Mouse (Mus musculus): ENCODE measurements around the gene Atg4c. TPM values are rescaled to one million over a fixed set of nuclear protein-coding genes. Genes with fewer than 3 reads are reported as not detected.

The Atg4c gene
- polyA plus RNA-seq, 1 experiment from 2014 or later: 4.6 TPM

DNA sequence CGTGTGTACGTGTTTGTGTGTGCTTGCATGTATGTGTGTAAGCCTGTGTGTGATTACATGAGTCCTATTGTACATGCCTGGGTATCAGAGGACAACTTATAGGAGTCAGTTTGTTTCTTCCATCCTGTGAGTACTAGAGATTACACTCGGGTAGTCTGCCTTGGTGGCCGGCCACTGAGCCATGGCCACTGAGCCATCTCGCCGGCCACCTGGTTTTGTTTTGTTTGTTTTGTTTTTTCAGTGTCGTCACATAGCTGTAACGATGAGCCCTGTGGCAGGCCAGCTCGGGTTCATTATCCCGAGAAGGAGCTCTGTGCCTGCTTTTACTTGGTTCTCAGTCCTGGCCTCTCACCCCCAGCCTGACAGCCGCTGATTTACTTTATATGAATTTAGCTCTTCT, 69.9 kb downstream of the Atg4c start:
- H3K9me3 ChIP-seq (replicated peaks; ENCODE audit: control insufficient read depth, low read length): no peaks in the 10 kb centered on the region
- no peak for ATAC-seq (ENCODE audit: low read depth)
- no peak overlapping the region for H3K9ac ChIP-seq (ENCODE audit: low read depth, low read length)
- H3K4me3 ChIP-seq (ENCODE audit: low read depth, low read length): no peak overlapping the region
- no peaks in the 10 kb centered on the region for H3K27me3 ChIP-seq (ENCODE audit: control insufficient read depth, insufficient read depth, low read depth, low read length)
- H3K27ac ChIP-seq (ENCODE audit: low read length): no peak overlapping the region
- no peaks in the 10 kb centered on the region for H3K36me3 ChIP-seq (ENCODE audit: control insufficient read depth, insufficient read depth)
- H3K4me1 ChIP-seq (ENCODE audit: control insufficient read depth, low read depth, low read length): no peaks in the 10 kb centered on the region
- WGBS (ENCODE audit: insufficient replicate concordance): 69% methylated on average over 11 of the region's 11 CpGs
- no peak overlapping the region for H3K4me2 ChIP-seq (ENCODE audit: low read depth, low read length)

DNA sequence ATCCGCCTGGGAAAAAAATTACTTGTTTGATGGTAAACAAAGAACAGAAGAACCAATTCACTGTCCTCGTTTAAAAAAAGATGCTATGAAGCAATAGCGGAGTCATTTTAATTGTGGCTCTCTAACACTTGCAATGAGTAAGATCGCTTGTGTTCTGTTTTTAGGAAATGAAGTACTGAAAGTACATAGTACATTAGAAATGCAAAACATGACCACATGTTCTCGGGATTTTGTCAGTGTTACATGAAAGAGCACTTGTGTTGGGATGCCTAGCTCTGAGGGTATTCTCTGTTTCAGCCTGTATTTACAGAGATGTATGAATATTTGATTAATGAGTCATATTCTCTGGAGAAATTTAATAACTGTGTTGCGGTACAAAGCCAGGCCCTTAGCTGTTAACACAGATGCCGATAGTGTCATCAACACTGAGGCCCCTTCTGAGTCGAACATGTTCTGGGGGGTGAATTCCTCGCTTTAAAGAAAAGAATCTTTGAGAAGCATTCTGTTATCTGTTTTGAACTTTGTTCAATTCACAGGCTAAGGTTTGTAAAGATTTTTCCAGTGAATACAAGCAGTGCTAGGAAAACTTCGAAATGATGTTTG, 73.2 kb downstream of the Atg4c start:
- no peaks in the 10 kb centered on the region for H3K4me1 ChIP-seq (ENCODE audit: control insufficient read depth, low read depth, low read length)
- WGBS (ENCODE audit: insufficient replicate concordance): 75% methylated on average over 10 of the region's 10 CpGs
- H3K36me3 ChIP-seq (ENCODE audit: control insufficient read depth, insufficient read depth): no peaks in the 10 kb centered on the region
- H3K27ac ChIP-seq (ENCODE audit: low read length): no peak overlapping the region
- no peaks in the 10 kb centered on the region for H3K27me3 ChIP-seq (ENCODE audit: control insufficient read depth, insufficient read depth, low read depth, low read length)
- H3K4me3 ChIP-seq (ENCODE audit: low read depth, low read length): no peak overlapping the region
- no peak for ATAC-seq (ENCODE audit: low read depth)
- H3K4me2 ChIP-seq (ENCODE audit: low read depth, low read length): no peak overlapping the region
- no peak overlapping the region for H3K9ac ChIP-seq (ENCODE audit: low read depth, low read length)
- no peaks in the 10 kb centered on the region for H3K9me3 ChIP-seq (replicated peaks; ENCODE audit: control insufficient read depth, low read length)

DNA sequence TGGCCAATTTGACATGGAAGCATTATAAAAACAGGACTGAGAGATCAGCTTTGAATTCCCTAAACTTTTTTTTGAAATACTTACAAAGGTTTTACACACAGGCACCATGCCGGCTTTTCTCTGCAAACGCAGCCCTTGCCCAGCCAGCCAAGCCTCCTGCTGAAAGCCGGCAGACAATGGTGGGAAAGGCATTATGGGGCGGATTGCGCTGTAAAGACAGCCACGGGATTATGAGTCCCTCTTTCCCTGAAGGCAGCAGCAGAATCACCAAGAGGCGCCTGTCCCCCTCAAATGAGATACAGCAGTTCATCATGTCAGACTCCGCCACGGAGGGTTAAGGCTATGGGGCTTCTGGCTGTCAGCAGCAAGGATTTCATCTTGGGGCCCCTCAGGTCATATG, 79.1 kb downstream of the Atg4c start:
- Histone ChIP-seq H3K36me3 (ENCODE audit: control insufficient read depth, insufficient read depth) (no peaks in the 10 kb centered on the region), H3K27me3 (ENCODE audit: control insufficient read depth, insufficient read depth, low read depth, low read length) (no peaks in the 10 kb centered on the region), H3K4me1 (ENCODE audit: control insufficient read depth, low read depth, low read length) (no peaks in the 10 kb centered on the region), H3K9me3 (replicated peaks; ENCODE audit: control insufficient read depth, low read length) (no peaks in the 10 kb centered on the region), H3K4me2 (ENCODE audit: low read depth, low read length) (no peak overlapping the region), H3K9ac (ENCODE audit: low read depth, low read length) (no peak overlapping the region), H3K4me3 (ENCODE audit: low read depth, low read length) (no peak overlapping the region), H3K27ac (ENCODE audit: low read length) (no peak overlapping the region)
- 64% methylated on average over 9 of the region's 9 CpGs for WGBS (ENCODE audit: insufficient replicate concordance)
- ATAC-seq (ENCODE audit: low read depth): no peak

DNA sequence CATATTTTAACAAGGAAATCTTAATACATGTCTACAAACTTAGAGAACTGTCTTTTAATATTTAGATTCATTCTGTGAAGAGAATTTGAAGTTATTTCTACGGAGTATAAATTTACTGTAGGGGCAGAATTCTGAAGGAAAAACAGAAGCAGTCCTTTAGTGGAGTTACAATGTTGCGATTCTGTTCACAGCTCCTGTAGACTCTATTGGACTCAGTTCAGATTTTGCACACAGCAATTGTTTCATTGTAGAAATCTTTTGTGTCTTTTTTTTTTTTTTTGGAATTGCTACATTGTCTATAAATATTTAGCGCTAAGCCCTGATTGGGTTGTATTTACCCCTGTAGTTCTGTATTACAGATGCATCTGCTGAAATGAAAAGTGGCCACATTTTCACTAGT, 79.7 kb downstream of the Atg4c start:
- H3K9me3 ChIP-seq (replicated peaks; ENCODE audit: control insufficient read depth, low read length): no peaks in the 10 kb centered on the region
- 84% methylated on average over 3 of the region's 3 CpGs for WGBS (ENCODE audit: insufficient replicate concordance)
- H3K4me2 ChIP-seq (ENCODE audit: low read depth, low read length): no peak overlapping the region
- no peak for ATAC-seq (ENCODE audit: low read depth)
- no peak overlapping the region for H3K9ac ChIP-seq (ENCODE audit: low read depth, low read length)
- H3K36me3 ChIP-seq (ENCODE audit: control insufficient read depth, insufficient read depth): no peaks in the 10 kb centered on the region
- H3K4me3 ChIP-seq (ENCODE audit: low read depth, low read length): no peak overlapping the region
- H3K4me1 ChIP-seq (ENCODE audit: control insufficient read depth, low read depth, low read length): no peaks in the 10 kb centered on the region
- H3K27ac ChIP-seq (ENCODE audit: low read length): no peak overlapping the region
- H3K27me3 ChIP-seq (ENCODE audit: control insufficient read depth, insufficient read depth, low read depth, low read length): no peaks in the 10 kb centered on the region

DNA sequence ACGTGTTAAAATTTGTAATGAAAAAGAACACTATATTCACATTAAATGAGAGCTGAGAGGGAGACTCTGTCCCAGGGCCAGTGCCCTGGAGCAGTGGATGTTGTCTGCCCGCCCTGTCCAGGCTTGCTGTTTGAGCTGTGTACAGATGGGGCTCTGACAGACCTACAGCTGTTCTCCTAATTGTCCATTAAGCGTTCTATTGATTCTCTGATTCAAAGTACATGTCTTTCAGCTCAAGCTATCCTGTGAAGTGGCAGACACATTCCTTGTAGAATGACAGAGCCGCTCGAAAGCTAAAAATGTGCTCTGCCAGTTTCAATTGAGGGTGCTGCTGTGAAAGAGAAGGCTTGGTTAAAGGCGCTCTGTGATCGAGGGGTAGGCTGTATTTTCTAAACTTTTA, 80.2 kb downstream of the Atg4c start:
- Histone ChIP-seq H3K4me1 (ENCODE audit: control insufficient read depth, low read depth, low read length) (no peaks in the 10 kb centered on the region), H3K27ac (ENCODE audit: low read length) (no peak overlapping the region), H3K36me3 (ENCODE audit: control insufficient read depth, insufficient read depth) (no peaks in the 10 kb centered on the region), H3K4me3 (ENCODE audit: low read depth, low read length) (no peak overlapping the region), H3K9ac (ENCODE audit: low read depth, low read length) (no peak overlapping the region), H3K27me3 (ENCODE audit: control insufficient read depth, insufficient read depth, low read depth, low read length) (no peaks in the 10 kb centered on the region), H3K9me3 (replicated peaks; ENCODE audit: control insufficient read depth, low read length) (no peaks in the 10 kb centered on the region), H3K4me2 (ENCODE audit: low read depth, low read length) (no peak overlapping the region)
- no peak for ATAC-seq (ENCODE audit: low read depth)
- WGBS (ENCODE audit: insufficient replicate concordance): 68% methylated on average over 7 of the region's 7 CpGs

DNA sequence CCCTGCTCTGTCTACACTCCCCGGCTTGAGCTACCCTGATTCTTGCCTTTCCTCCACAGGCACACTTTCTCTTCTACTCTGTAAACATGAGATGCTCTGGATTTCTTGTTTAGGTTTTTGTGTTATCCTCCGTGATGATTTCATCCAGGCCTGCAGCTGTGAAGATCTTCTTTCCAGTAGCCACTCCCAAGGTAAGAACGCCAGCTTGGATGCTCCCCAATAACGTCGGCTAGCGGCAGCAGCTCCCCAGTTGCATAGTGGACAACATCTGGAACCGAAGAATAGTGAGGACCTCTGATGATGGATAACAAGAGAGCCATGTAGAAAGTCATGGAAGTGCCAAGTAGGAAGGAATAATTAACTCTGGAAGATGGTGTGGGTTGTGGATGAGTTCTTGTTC, 85.1 kb downstream of the Atg4c start:
- Histone ChIP-seq H3K27me3 (ENCODE audit: control insufficient read depth, insufficient read depth, low read depth, low read length) (no peaks in the 10 kb centered on the region), H3K9me3 (replicated peaks; ENCODE audit: control insufficient read depth, low read length) (no peaks in the 10 kb centered on the region), H3K4me3 (ENCODE audit: low read depth, low read length) (no peak overlapping the region), H3K36me3 (ENCODE audit: control insufficient read depth, insufficient read depth) (no peaks in the 10 kb centered on the region), H3K9ac (ENCODE audit: low read depth, low read length) (no peak overlapping the region), H3K4me2 (ENCODE audit: low read depth, low read length) (no peak overlapping the region), H3K27ac (ENCODE audit: low read length) (no peak overlapping the region), H3K4me1 (ENCODE audit: control insufficient read depth, low read depth, low read length) (no peaks in the 10 kb centered on the region)
- 73% methylated on average over 7 of the region's 7 CpGs for WGBS (ENCODE audit: insufficient replicate concordance)
- no peak for ATAC-seq (ENCODE audit: low read depth)

DNA sequence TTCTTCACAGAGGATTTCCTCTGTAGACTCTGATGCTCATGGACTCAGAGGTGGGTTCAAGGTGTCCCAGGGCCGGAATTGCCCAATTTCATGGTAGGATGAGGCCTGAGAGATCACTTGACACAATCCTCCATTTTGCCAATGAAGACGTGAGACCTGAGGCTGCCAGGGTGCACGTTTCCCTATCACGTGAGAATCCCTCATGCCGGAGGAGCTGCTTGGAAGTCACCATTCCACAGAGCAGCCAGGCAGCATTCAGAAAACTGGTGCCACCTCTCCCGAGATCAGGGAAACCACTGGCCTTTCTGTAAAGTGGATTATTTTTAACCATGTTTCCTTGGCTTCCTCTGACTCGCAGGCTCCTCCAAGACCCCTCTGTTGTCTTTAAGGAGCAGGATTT, 88.0 kb downstream of the Atg4c start:
- H3K4me1 ChIP-seq (ENCODE audit: control insufficient read depth, low read depth, low read length): no peaks in the 10 kb centered on the region
- no peak overlapping the region for H3K27ac ChIP-seq (ENCODE audit: low read length)
- no peaks in the 10 kb centered on the region for H3K27me3 ChIP-seq (ENCODE audit: control insufficient read depth, insufficient read depth, low read depth, low read length)
- no peaks in the 10 kb centered on the region for H3K9me3 ChIP-seq (replicated peaks; ENCODE audit: control insufficient read depth, low read length)
- ATAC-seq (ENCODE audit: low read depth): no peak
- no peak overlapping the region for H3K9ac ChIP-seq (ENCODE audit: low read depth, low read length)
- H3K4me2 ChIP-seq (ENCODE audit: low read depth, low read length): no peak overlapping the region
- 57% methylated on average over 7 of the region's 7 CpGs for WGBS (ENCODE audit: insufficient replicate concordance)
- H3K36me3 ChIP-seq (ENCODE audit: control insufficient read depth, insufficient read depth): no peaks in the 10 kb centered on the region
- H3K4me3 ChIP-seq (ENCODE audit: low read depth, low read length): no peak overlapping the region

DNA sequence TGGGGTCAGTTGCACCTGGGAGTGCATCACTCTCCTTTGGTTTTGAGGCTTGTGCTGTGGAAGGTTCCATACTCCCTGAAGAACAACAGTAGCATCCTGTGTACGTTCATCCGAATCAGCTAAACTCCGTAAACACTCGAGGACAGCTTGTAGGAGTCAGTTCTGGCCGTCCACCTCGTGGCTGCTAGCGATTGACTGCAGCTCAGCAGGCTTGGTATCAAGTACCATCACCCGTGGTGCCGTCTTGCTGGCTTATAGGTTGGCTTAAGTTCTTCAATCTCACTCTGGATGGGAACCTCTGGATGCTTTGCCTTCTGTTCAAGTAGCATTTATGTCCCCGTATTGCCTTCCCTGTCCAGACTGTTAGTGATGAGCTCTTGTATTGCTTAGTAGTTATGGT, 95.6 kb downstream of the Atg4c start:
- Histone ChIP-seq H3K4me1 (ENCODE audit: control insufficient read depth, low read depth, low read length) (no peaks in the 10 kb centered on the region), H3K4me3 (ENCODE audit: low read depth, low read length) (no peak overlapping the region), H3K4me2 (ENCODE audit: low read depth, low read length) (no peak overlapping the region), H3K27ac (ENCODE audit: low read length) (no peak overlapping the region), H3K27me3 (ENCODE audit: control insufficient read depth, insufficient read depth, low read depth, low read length) (no peaks in the 10 kb centered on the region), H3K9ac (ENCODE audit: low read depth, low read length) (no peak overlapping the region), H3K9me3 (replicated peaks; ENCODE audit: control insufficient read depth, low read length) (no peaks in the 10 kb centered on the region), H3K36me3 (ENCODE audit: control insufficient read depth, insufficient read depth) (no peaks in the 10 kb centered on the region)
- no peak for ATAC-seq (ENCODE audit: low read depth)
- 66% methylated on average over 10 of the region's 10 CpGs for WGBS (ENCODE audit: insufficient replicate concordance)

DNA sequence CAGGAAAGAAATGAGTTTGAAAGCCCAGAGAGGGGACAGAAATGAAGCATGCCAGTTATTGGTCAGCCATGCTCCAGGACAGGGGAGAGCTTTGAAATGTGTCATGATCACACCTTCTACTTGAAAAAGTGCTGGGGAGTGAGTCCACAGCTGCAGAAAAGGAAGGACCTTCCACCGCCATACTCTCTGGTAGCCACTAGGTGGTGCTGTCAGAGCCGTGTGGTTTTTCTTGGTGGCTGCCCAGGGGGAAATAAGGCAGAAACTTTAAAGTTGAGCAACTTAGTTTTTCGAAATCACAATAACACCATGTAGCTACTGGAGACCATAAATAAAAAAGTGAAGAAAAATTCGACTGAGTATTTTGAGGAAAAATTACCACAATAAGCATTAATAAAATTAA, 104.9 kb downstream of the Atg4c start:
- H3K27me3 ChIP-seq (ENCODE audit: control insufficient read depth, insufficient read depth, low read depth, low read length): no peaks in the 10 kb centered on the region
- H3K4me2 ChIP-seq (ENCODE audit: low read depth, low read length): no peak overlapping the region
- H3K36me3 ChIP-seq (ENCODE audit: control insufficient read depth, insufficient read depth): no peaks in the 10 kb centered on the region
- H3K27ac ChIP-seq (ENCODE audit: low read length): no peak overlapping the region
- no peak overlapping the region for H3K9ac ChIP-seq (ENCODE audit: low read depth, low read length)
- no peak for ATAC-seq (ENCODE audit: low read depth)
- H3K4me3 ChIP-seq (ENCODE audit: low read depth, low read length): no peak overlapping the region
- WGBS (ENCODE audit: insufficient replicate concordance): 7% methylated on average over 4 of the region's 4 CpGs
- H3K9me3 ChIP-seq (replicated peaks; ENCODE audit: control insufficient read depth, low read length): no peaks in the 10 kb centered on the region
- no peaks in the 10 kb centered on the region for H3K4me1 ChIP-seq (ENCODE audit: control insufficient read depth, low read depth, low read length)
